Mouse (Mus musculus) kidney, postnatal 14 days (tissue): ENCODE measurements at regions not wholly inside any gene's neighbourhood (a gene's known extent, or its start where the extent isn't known, plus 50 kb on each side); places are given as distances from the start of the nearest gene placed in this dataset.
A peak's percentile ranks its signal among the peaks of the same experiment; 100 is the strongest.

Experiments
- DNase-seq: peaks from one replicate; pipeline ENCODE4 v3.0.0; 2022; ENCODE audit warnings: mixed read lengths

GRCm38 (mm10) chr3:149217916-149218803, 227.8 kb upstream of the Adgrl2 start:
- DNase-seq = peak; percentile 38

- no peak for DNase-seq
These were observed 226.5 kb upstream of the Adgrl2 start for GRCm38 (mm10) chr3:149216759-149217400.

- peak; percentile 41 for DNase-seq
These were observed 225.3 kb upstream of the Adgrl2 start for GRCm38 (mm10) chr3:149215691-149216090.

- no peak for DNase-seq
These were observed 221.6 kb upstream of the Adgrl2 start for GRCm38 (mm10) chr3:149211909-149212308.

- DNase-seq = no peak
These were observed 218.9 kb upstream of the Adgrl2 start for GRCm38 (mm10) chr3:149209260-149209659.

- DNase-seq = no peak
These were observed 213.1 kb upstream of the Adgrl2 start for GRCm38 (mm10) chr3:149203451-149203850.

GRCm38 (mm10) chr3:149196477-149197185, 206.3 kb upstream of the Adgrl2 start:
- peak; percentile 73 for DNase-seq

GRCm38 (mm10) chr3:149190856-149191576, 200.7 kb upstream of the Adgrl2 start:
- DNase-seq = no peak

GRCm38 (mm10) chr3:149184136-149184551, 193.8 kb upstream of the Adgrl2 start:
- DNase-seq = no peak

GRCm38 (mm10) chr3:149182095-149182494, 191.7 kb upstream of the Adgrl2 start:
- peak; percentile 26 for DNase-seq

GRCm38 (mm10) chr3:149180129-149180528, 189.8 kb upstream of the Adgrl2 start:
- no peak for DNase-seq

GRCm38 (mm10) chr3:149179486-149180116, 189.2 kb upstream of the Adgrl2 start:
- DNase-seq = no peak

GRCm38 (mm10) chr3:149178891-149179290, 188.5 kb upstream of the Adgrl2 start:
- no peak for DNase-seq

GRCm38 (mm10) chr3:149174689-149175390, 184.5 kb upstream of the Adgrl2 start:
- no peak for DNase-seq

GRCm38 (mm10) chr3:149173537-149173936, 183.2 kb upstream of the Adgrl2 start:
- DNase-seq = no peak

GRCm38 (mm10) chr3:149171766-149172165, 181.4 kb upstream of the Adgrl2 start:
- DNase-seq = no peak

GRCm38 (mm10) chr3:149170191-149170590, 179.8 kb upstream of the Adgrl2 start:
- DNase-seq = no peak

GRCm38 (mm10) chr3:149169442-149169841, 179.1 kb upstream of the Adgrl2 start:
- no peak for DNase-seq

GRCm38 (mm10) chr3:149167997-149168396, 177.6 kb upstream of the Adgrl2 start:
- no peak for DNase-seq

GRCm38 (mm10) chr3:149164804-149165203, 174.4 kb upstream of the Adgrl2 start:
- no peak for DNase-seq

GRCm38 (mm10) chr3:149163591-149163990, 173.2 kb upstream of the Adgrl2 start:
- no peak for DNase-seq

- no peak for DNase-seq
These were observed 170.5 kb upstream of the Adgrl2 start for GRCm38 (mm10) chr3:149160833-149161232.
